Mouse (Mus musculus) lung, postnatal 0 days (tissue): ENCODE measurements around the gene Tomm40. TPM values are rescaled to one million over a fixed set of nuclear protein-coding genes. Genes with fewer than 3 reads are reported as not detected.

Experiments
- ATAC-seq: fragments of 200-750 bp; cut with Nextera tagmentation; 2 replicates; pipeline ENCODE4 v1.8.0; 2017; ENCODE audit warnings: moderate library complexity
- DNase-seq: peaks from one replicate; pipeline ENCODE4 v3.0.0-alpha.2; 2016; ENCODE audit warnings: low spot score
- H3K27ac ChIP-seq: fragments of 300-500 bp; sonication (generic); 2 replicates; pipeline ENCODE4 v1.5.1; 2014; ENCODE audit warnings: antibody characterized with exemption, mild to moderate bottlenecking, low read length, mixed read lengths
- H3K27me3 ChIP-seq: fragments of 300-500 bp; sonication (generic); replicated peaks from 2 replicates; pipeline ENCODE4 v1.6.1; 2014; ENCODE audit warnings: low read length, mixed read lengths; ENCODE audit not compliant: insufficient read depth
- H3K36me3 ChIP-seq: fragments of 300-500 bp; sonication (generic); 2 replicates; pipeline ENCODE4 v1.6.1; 2014; ENCODE audit warnings: low read length, mixed read lengths; ENCODE audit not compliant: insufficient read depth
- H3K4me1 ChIP-seq: fragments of 300-500 bp; sonication (generic); 2 replicates; pipeline ENCODE4 v1.6.1; 2014; ENCODE audit warnings: antibody characterized with exemption, low read depth, low read length, mixed read lengths; ENCODE audit not compliant: insufficient read depth
- H3K4me2 ChIP-seq: fragments of 300-500 bp; sonication (generic); replicated peaks from 2 replicates; pipeline ENCODE4 v1.6.1; 2014; ENCODE audit warnings: low read depth, mild to moderate bottlenecking, low read length, moderate library complexity, mixed read lengths
- H3K4me3 ChIP-seq: fragments of 300-500 bp; sonication (generic); 2 replicates; pipeline ENCODE4 v1.5.1; 2014; ENCODE audit warnings: low read depth, low read length
- H3K9ac ChIP-seq: fragments of 300-500 bp; sonication (generic); replicated peaks from 2 replicates; pipeline ENCODE4 v1.6.1; 2014; ENCODE audit warnings: low read depth, mild to moderate bottlenecking
- H3K9me3 ChIP-seq: fragments of 300-500 bp; sonication (generic); 2 replicates; pipeline ENCODE4 v1.6.1; 2016; ENCODE audit warnings: low read length, mixed read lengths
- CTCF ChIP-seq: IDR thresholded peaks from 2 replicates; pipeline ENCODE4 v1.5.1; 2016; ENCODE audit warnings: antibody characterized with exemption, mild to moderate bottlenecking
- EP300 ChIP-seq: IDR thresholded peaks from 2 replicates; pipeline ENCODE4 v1.6.1; 2016; ENCODE audit warnings: antibody characterized with exemption, mild to moderate bottlenecking, control low read depth
- WGBS: fragments of 180-500 bp; shearing (Covaris S2); extraction: QIAGEN DNeasy Blood & Tissue Kit; methylation state at CpG from one replicate; pipeline ENCODE4 v1.1.7; 2014; 5-methylcytosine and 5-hydroxymethylcytosine counted together
- polyA plus RNA-seq: library from polyadenylated mRNA; unstranded; fragments of >200 nt; fragmentation: Nextera tagmentation; extraction: Ambion mirVana; gene quantifications from 2 replicates; pipeline ENCODE4 v1.2.1, GENCODE M21; 2015

Tomm40 gene
- polyA plus RNA-seq, 1 experiment from 2014 or later: 62.4 TPM

DNA sequence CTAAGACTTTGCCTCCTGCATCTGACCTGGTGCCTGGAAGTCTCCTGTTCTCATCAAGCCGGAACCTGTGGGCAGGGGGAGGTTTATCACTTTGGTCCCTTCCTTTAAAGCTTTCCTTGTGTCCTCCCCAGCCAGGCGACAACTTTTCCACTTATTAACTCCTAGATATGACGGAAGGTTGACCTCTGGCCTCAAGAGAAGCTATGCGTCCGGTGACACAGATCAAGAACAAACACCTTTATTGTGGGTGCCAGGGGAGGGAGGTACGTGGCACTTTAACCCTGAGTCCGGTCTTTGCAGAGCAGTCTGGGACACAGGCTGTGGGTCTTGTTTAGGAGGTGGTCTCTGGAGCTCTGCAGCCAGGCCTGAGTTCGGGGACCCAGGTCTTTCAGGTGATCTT lies 37.4 kb downstream of the Tomm40 start, which contains the start of gene Apoc2:
Gene Apoc2 (minus strand): TSS at position 70 of the 400 bp plus-strand sequence.
- Histone ChIP-seq H3K4me3 (no peak within 1 kb of the TSS), H3K27me3 (no peaks in the 10 kb centered on the region), H3K36me3 (no peaks in the 10 kb centered on the region), H3K27ac (no peak within 1 kb of the TSS), H3K4me1 (peaks cover 2% of the 10 kb centered on the region; the same call in 1 of the 2 replicates), H3K9me3 (no peaks in the 10 kb centered on the region), H3K4me2 (no peak within 1 kb of the TSS), H3K9ac (no peak within 1 kb of the TSS)
- ATAC-seq (no peak), DNase-seq (no peak)
- WGBS: 52% methylated on average over 8 of the region's 8 CpGs
- no peak for TF ChIP-seq EP300
- TF ChIP-seq CTCF: no peak

DNA sequence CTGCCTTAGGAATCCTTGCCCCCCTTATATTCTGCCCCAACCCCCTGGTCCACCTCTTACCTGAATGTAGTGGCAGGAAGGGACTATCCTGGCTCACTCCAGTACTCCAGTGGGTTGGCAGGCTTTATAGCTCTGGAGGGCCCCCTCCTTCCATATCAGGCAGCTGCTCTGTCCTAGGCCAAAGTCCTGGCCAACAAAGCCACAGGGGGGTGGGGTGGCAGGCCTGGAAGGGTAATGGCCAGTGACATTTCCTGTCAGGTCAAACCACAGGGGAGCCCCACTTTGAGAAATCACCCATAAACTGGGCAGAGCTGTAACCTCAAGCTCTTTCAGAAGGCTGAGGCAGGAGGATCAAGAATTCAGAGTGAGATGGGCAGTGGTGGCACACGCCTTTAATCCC lies 38.6 kb downstream of the Tomm40 start:
- DNase-seq: no peak
- no peak overlapping the region for H3K4me2 ChIP-seq
- H3K4me1 ChIP-seq: no peaks in the 10 kb centered on the region
- H3K27me3 ChIP-seq: no peaks in the 10 kb centered on the region
- TF ChIP-seq CTCF: no peak
- TF ChIP-seq EP300: no peak
- no peak overlapping the region for H3K27ac ChIP-seq
- ATAC-seq: no peak
- no peak overlapping the region for H3K4me3 ChIP-seq
- no peaks in the 10 kb centered on the region for H3K9me3 ChIP-seq
- no peaks in the 10 kb centered on the region for H3K36me3 ChIP-seq
- no peak overlapping the region for H3K9ac ChIP-seq
- 80% methylated on average over 1 of the region's 1 CpGs for WGBS

DNA sequence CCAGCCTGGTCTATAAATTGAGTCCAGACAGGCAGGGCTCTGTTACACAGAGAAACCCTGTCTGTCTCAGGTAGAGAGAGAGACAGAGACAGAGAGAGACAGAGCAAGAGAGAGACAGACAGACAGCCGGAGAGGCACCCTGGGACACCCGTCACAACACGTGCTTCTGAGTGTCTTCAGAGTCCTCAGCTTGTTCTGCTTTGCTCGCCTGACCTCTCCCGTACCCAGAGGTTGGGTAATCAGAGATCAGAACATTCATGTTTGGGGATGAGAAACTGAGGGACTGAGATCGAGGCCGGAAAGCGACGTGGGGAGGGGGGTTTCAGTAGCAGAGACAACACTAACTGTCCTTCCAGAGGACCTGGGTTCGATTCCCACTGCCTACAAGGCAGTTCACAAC lies 39.4 kb downstream of the Tomm40 start:
- 74% methylated on average over 10 of the region's 10 CpGs for WGBS
- H3K4me2 ChIP-seq: no peak overlapping the region
- H3K4me1 ChIP-seq: no peaks in the 10 kb centered on the region
- no peaks in the 10 kb centered on the region for H3K9me3 ChIP-seq
- H3K4me3 ChIP-seq: no peak overlapping the region
- no peaks in the 10 kb centered on the region for H3K27me3 ChIP-seq
- no peak overlapping the region for H3K9ac ChIP-seq
- ATAC-seq (no peak; the same call in 1 of the 2 replicates), DNase-seq (no peak)
- H3K27ac ChIP-seq: no peak overlapping the region
- no peaks in the 10 kb centered on the region for H3K36me3 ChIP-seq
- no peak for TF ChIP-seq CTCF
- no peak for TF ChIP-seq EP300

DNA sequence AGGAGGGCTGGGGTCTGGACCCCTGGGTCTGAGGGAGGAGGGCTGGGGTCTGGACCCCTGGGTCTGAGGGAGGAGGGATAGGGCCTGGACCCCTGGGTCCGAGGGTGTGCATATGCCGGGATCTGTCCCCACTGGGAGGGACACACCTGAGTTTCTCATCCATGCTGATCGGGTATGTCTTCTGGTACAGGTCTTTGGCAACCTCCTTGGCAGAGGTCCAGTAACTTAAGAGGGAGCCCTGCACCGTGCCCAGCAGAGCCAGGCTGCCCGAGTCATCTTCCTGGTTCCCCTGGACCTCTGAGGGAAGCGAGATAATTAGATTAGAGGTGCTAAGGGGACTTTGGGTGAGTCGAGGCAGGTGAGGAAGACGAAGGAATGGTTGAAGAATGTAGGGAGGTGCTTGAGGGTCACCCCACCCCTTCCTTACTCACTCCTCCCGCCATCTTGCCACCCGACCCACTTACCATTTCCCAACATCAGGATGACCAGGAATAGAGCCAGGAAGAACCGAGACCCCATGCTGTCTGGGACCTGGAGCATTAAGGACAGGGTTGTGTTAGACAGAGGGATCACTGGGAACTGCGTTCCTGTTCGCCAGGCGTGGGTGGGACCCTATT lies 42.0 kb downstream of the Tomm40 start:
- no peak for ATAC-seq
- no peak overlapping the region for H3K4me3 ChIP-seq
- TF ChIP-seq EP300: no peak
- no peak for TF ChIP-seq CTCF
- H3K9ac ChIP-seq: no peak overlapping the region
- H3K9me3 ChIP-seq: no peaks in the 10 kb centered on the region
- H3K27me3 ChIP-seq: no peaks in the 10 kb centered on the region
- H3K4me1 ChIP-seq: no peaks in the 10 kb centered on the region; the same call in 1 of the 2 replicates
- 53% methylated on average over 14 of the region's 14 CpGs for WGBS
- no peak overlapping the region for H3K4me2 ChIP-seq
- H3K36me3 ChIP-seq: no peaks in the 10 kb centered on the region
- no peak overlapping the region for H3K27ac ChIP-seq
- DNase-seq: peak; percentile 53

DNA sequence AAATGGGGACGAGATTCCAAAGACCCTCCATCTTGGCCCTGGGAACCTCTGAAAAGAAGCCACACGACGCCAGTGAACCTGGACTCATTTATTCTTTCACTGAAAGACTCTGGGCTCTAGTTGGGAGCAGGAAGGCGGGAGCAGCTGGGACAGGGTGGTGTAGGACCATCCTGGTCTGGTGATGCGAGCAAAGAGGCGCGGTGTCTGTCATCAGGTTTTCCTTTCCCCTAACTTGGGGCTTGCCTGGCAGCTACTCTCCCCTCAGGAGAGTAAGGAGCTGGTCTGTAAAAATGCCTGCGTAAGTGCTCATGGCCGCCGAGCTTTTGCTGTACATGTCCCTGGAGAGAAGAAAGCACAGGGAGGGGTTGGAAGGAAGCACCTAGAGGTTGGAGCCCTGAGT lies 43.7 kb downstream of the Tomm40 start:
- no peaks in the 10 kb centered on the region for H3K27me3 ChIP-seq
- no peak for ATAC-seq
- no peak overlapping the region for H3K9ac ChIP-seq
- no peaks in the 10 kb centered on the region for H3K36me3 ChIP-seq
- no peaks in the 10 kb centered on the region for H3K9me3 ChIP-seq
- WGBS: 69% methylated on average over 10 of the region's 10 CpGs
- no peak overlapping the region for H3K4me3 ChIP-seq
- TF ChIP-seq CTCF (no peak), EP300 (no peak)
- no peak overlapping the region for H3K4me2 ChIP-seq
- DNase-seq: no peak
- H3K27ac ChIP-seq: no peak overlapping the region
- H3K4me1 ChIP-seq: no peaks in the 10 kb centered on the region; the same call in 1 of the 2 replicates

DNA sequence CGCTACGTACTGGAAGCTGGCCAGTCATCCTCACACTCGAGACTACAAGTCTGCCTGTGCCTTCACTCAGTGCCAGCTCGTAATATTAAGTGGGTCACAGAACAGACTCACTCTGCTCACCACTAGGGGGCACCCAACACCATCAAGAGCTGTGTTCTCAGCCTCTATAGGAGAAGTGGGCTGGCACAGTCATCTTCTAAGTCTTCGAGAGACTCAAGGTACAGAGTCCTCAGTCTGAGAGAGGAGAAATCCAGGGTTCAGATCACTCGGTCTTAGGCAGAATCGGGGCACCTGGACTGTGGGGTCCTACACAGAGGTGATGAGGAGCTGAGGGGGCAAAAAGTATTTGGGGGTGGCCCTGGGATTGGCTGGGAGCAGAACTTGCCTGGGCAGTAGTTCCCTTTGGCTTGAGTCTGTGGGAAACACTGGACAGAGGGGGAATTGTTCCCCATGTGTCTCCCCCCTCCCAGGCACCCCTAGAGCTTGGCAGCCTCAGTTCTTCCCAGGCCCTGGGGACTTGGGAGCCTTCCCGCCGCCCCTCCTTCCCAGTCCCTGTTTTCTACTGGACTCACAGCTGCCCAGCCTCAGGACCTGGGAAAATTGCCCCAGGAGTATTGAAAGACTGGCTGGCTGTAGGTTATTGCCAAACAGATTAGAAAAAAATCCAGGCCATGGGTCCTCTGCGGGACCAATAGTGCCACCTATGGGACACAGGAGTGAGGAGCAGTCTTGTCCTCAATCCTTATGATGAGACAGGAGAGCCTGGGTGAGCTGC lies 46.1 kb downstream of the Tomm40 start:
- Histone ChIP-seq H3K27ac (peak overlapping the region; percentile 78), H3K4me1 (peaks cover 8% of the 10 kb centered on the region; the same call in 1 of the 2 replicates), H3K9me3 (no peaks in the 10 kb centered on the region), H3K4me2 (peak overlapping the region; percentile 38), H3K9ac (0 out of 2 replicates have a peak overlapping the region, but pooled peaks have one; percentile 8), H3K27me3 (no peaks in the 10 kb centered on the region), H3K36me3 (no peaks in the 10 kb centered on the region), H3K4me3 (no peak overlapping the region)
- 5% methylated on average over 10 of the region's 10 CpGs for WGBS
- DNase-seq: peak; percentile 97
- TF ChIP-seq CTCF (peak; percentile 99), EP300 (no peak)
- ATAC-seq: peak; percentile 74
